Mouse (Mus musculus): ENCODE data around the gene Actr1a. TPM values are rescaled to one million over a fixed set of nuclear protein-coding genes. Genes with fewer than 3 reads are reported as not detected.
A peak's percentile ranks its signal among the peaks of the same experiment; 100 is the strongest.

The Actr1a gene
- total and polyA plus RNA-seq, 2 experiments from 2014 or later, result 295 to 321 TPM

GRCm38 (mm10) chr19:46433712-46434111 lies 38.2 kb upstream of the Actr1a start:
- no peaks in the 10 kb centered on the region for H3K27me3 ChIP-seq (ENCODE audit: insufficient read depth, low read length)
- no peak overlapping the region for H3K9ac ChIP-seq (replicated peaks; ENCODE audit: low read length)
- no peak for DNase-seq (ENCODE audit: low spot score)
- TF ChIP-seq CTCF (IDR thresholded peaks at IDR 0.05; ENCODE audit: low read depth), result no peak
- WGBS, result 51% methylated on average over 7 of the region's 7 CpGs
- no peak for ATAC-seq
- no peak overlapping the region for H3K4me2 ChIP-seq (ENCODE audit: low read depth, low read length)
- no peaks in the 10 kb centered on the region for H3K9me3 ChIP-seq (ENCODE audit: low read length)
- H3K4me1 ChIP-seq (ENCODE audit: insufficient read depth, low read length), result peaks cover 5% of the 10 kb centered on the region; the same call in 1 of the 2 replicates
- H3K36me3 ChIP-seq (ENCODE audit: insufficient read depth, low read length), result no peaks in the 10 kb centered on the region
- no peak overlapping the region for H3K4me3 ChIP-seq (ENCODE audit: low read length)
- H3K27ac ChIP-seq, result peak overlapping the region; percentile 66

DNA sequence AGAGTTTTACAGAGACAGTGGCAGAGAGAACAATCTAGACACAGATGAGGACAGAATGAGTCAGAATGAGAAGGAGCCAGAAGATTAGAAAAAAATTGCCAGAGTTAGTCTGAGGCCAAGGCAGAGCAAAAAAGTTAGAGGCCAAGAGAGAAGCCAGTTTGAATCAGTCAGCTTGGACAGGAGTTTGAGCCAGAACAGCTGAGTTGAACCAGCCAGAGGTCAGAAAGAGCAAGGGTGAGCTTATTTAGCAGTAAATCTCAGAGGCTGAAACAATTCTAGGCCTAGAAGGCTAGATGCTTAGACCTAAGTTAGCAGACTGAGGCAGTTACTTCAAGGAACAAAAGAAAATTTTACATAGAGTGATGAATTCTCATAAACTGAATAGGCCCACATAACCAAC lies 33.7 kb upstream of the Actr1a start:
- DNase-seq (ENCODE audit: low spot score), result no peak
- H3K4me3 ChIP-seq (ENCODE audit: low read length), result no peak overlapping the region
- no peak for ATAC-seq
- no peak overlapping the region for H3K27ac ChIP-seq
- no peak for TF ChIP-seq CTCF (IDR thresholded peaks at IDR 0.05; ENCODE audit: low read depth)
- no peaks in the 10 kb centered on the region for H3K36me3 ChIP-seq (ENCODE audit: insufficient read depth, low read length)
- no peaks in the 10 kb centered on the region for H3K27me3 ChIP-seq (ENCODE audit: insufficient read depth, low read length)
- no peaks in the 10 kb centered on the region; the same call in 1 of the 2 replicates for H3K4me1 ChIP-seq (ENCODE audit: insufficient read depth, low read length)
- H3K9me3 ChIP-seq (ENCODE audit: low read length), result no peaks in the 10 kb centered on the region
- no peak overlapping the region for H3K9ac ChIP-seq (replicated peaks; ENCODE audit: low read length)
- H3K4me2 ChIP-seq (ENCODE audit: low read depth, low read length), result no peak overlapping the region

DNA sequence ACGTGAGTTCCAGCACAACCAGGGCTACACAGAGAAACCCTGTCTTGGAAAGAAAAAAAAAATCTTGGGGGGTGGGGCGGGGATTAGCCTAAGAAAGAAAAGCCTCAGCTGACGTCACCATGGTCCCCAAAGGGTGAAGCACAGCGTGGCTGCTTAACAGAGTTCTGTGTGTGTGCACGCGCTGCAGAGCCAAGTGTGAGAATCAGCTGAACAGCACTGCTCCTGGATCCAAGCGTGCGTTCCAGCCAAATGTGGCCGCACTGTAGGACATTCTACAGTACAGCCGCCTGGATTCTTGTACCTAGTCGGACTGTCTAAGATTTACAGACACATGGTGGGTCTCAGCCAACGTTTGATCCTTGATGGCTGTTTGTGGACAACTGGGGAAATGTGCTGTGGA lies 30.9 kb upstream of the Actr1a start:
- no peak overlapping the region for H3K4me2 ChIP-seq (ENCODE audit: low read depth, low read length)
- WGBS, result 46% methylated on average over 12 of the region's 12 CpGs
- DNase-seq (ENCODE audit: low spot score) (peak; percentile 43), ATAC-seq (no peak)
- no peaks in the 10 kb centered on the region for H3K27me3 ChIP-seq (ENCODE audit: insufficient read depth, low read length)
- no peaks in the 10 kb centered on the region for H3K36me3 ChIP-seq (ENCODE audit: insufficient read depth, low read length)
- no peak overlapping the region for H3K4me3 ChIP-seq (ENCODE audit: low read length)
- H3K9ac ChIP-seq (replicated peaks; ENCODE audit: low read length), result no peak overlapping the region
- peak overlapping the region; percentile 32 for H3K27ac ChIP-seq
- peaks cover 6% of the 10 kb centered on the region for H3K4me1 ChIP-seq (ENCODE audit: insufficient read depth, low read length)
- no peaks in the 10 kb centered on the region for H3K9me3 ChIP-seq (ENCODE audit: low read length)
- no peak for TF ChIP-seq CTCF (IDR thresholded peaks at IDR 0.05; ENCODE audit: low read depth)

- DNase-seq (ENCODE audit: low spot score), result no peak
- H3K27me3 ChIP-seq (ENCODE audit: insufficient read depth, low read length), result no peaks in the 10 kb centered on the region
- H3K36me3 ChIP-seq (ENCODE audit: insufficient read depth, low read length), result no peaks in the 10 kb centered on the region
- no peak overlapping the region for H3K4me2 ChIP-seq (ENCODE audit: low read depth, low read length)
- no peaks in the 10 kb centered on the region for H3K9me3 ChIP-seq (ENCODE audit: low read length)
- 82% methylated on average over 8 of the region's 8 CpGs for whole genome bisulfite sequencing
- H3K27ac ChIP-seq, result no peak overlapping the region
- peaks cover 12% of the 10 kb centered on the region for H3K4me1 ChIP-seq (ENCODE audit: insufficient read depth, low read length)
- no peak for TF ChIP-seq CTCF (IDR thresholded peaks at IDR 0.05; ENCODE audit: low read depth)
- no peak overlapping the region for H3K9ac ChIP-seq (replicated peaks; ENCODE audit: low read length)
- ATAC-seq, result no peak
- no peak overlapping the region for H3K4me3 ChIP-seq (ENCODE audit: low read length)
Observed at GRCm38 (mm10) chr19:46425266-46425665, 29.7 kb upstream of the Actr1a start.

GRCm38 (mm10) chr19:46422384-46423338 lies 27.1 kb upstream of the Actr1a start:
- ATAC-seq, result peak; percentile 94

DNA sequence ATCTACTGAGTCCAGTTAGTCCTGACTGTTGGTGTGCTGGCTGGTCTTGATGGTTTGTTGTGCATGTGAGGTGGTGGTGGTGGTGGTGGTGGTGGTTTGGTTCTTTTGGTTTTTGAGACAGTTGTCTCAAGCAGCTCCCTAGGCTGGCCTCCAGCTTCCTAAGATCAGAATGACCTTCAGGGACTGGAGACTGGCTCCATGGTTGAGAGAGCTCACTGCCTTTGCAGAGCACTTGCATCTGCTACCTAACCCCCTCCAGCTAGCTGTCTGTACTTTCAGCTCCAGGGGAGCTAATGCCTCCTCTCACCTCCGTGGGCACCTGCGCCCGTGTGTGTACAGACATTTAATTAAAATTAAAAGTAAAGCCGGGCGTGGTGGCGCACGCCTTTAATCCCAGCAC lies 24.9 kb upstream of the Actr1a start:
- peak overlapping the region; percentile 32; the same call in 1 of the 2 replicates for H3K27ac ChIP-seq
- H3K4me3 ChIP-seq (ENCODE audit: low read length), result no peak overlapping the region
- no peaks in the 10 kb centered on the region for H3K27me3 ChIP-seq (ENCODE audit: insufficient read depth, low read length)
- H3K9ac ChIP-seq (replicated peaks; ENCODE audit: low read length), result no peak overlapping the region
- no peak for DNase-seq (ENCODE audit: low spot score)
- no peak overlapping the region for H3K4me2 ChIP-seq (ENCODE audit: low read depth, low read length)
- TF ChIP-seq CTCF (IDR thresholded peaks at IDR 0.05; ENCODE audit: low read depth), result no peak
- ATAC-seq, result no peak
- no peaks in the 10 kb centered on the region for H3K9me3 ChIP-seq (ENCODE audit: low read length)
- no peaks in the 10 kb centered on the region for H3K36me3 ChIP-seq (ENCODE audit: insufficient read depth, low read length)
- 89% methylated on average over 7 of the region's 7 CpGs for WGBS
- peaks cover 17% of the 10 kb centered on the region for H3K4me1 ChIP-seq (ENCODE audit: insufficient read depth, low read length)

More at GRCm38 (mm10) chr19:46422384-46423338, 27.1 kb upstream of the Actr1a start:
- WGBS, result 30% methylated on average over 11 of the region's 11 CpGs
- no peak overlapping the region for H3K4me3 ChIP-seq (ENCODE audit: low read length)
- H3K4me2 ChIP-seq (ENCODE audit: low read depth, low read length), result no peak overlapping the region
- H3K27me3 ChIP-seq (ENCODE audit: insufficient read depth, low read length), result no peaks in the 10 kb centered on the region
- no peak overlapping the region for H3K9ac ChIP-seq (replicated peaks; ENCODE audit: low read length)
- H3K27ac ChIP-seq, result peak overlapping the region; percentile 78
- peak; percentile 87 for DNase-seq (ENCODE audit: low spot score)
- no peaks in the 10 kb centered on the region for H3K36me3 ChIP-seq (ENCODE audit: insufficient read depth, low read length)
- no peaks in the 10 kb centered on the region for H3K9me3 ChIP-seq (ENCODE audit: low read length)
- TF ChIP-seq CTCF (IDR thresholded peaks at IDR 0.05; ENCODE audit: low read depth), result no peak
- H3K4me1 ChIP-seq (ENCODE audit: insufficient read depth, low read length), result peaks cover 12% of the 10 kb centered on the region

DNA sequence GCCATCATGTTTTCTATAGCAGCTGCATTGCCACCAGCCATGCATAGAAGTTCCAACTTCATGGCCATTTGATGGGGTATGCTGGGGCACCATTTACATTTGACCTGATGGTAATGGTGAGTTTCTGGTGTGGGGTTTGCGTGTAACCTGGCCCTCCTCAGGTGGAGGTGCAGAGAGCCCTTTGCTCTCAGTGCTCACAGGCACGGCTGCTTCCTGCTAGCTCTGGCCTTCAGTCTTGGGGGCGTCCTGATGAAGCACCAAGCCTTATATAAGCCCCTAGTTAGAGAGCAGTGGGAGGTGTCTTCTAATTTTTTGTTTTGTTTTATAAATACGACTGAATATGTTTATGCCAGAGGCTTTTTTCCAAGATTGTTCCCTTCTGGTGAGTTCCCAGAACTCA lies 22.5 kb upstream of the Actr1a start:
- Histone ChIP-seq H3K9ac (replicated peaks; ENCODE audit: low read length) (no peak overlapping the region), H3K4me3 (ENCODE audit: low read length) (no peak overlapping the region), H3K36me3 (ENCODE audit: insufficient read depth, low read length) (no peaks in the 10 kb centered on the region), H3K9me3 (ENCODE audit: low read length) (no peaks in the 10 kb centered on the region), H3K27ac (no peak overlapping the region), H3K4me2 (ENCODE audit: low read depth, low read length) (no peak overlapping the region), H3K27me3 (ENCODE audit: insufficient read depth, low read length) (no peaks in the 10 kb centered on the region), H3K4me1 (ENCODE audit: insufficient read depth, low read length) (peaks cover 17% of the 10 kb centered on the region)
- DNase-seq (ENCODE audit: low spot score) (no peak), ATAC-seq (no peak)
- 85% methylated on average over 4 of the region's 4 CpGs for WGBS
- no peak for TF ChIP-seq CTCF (IDR thresholded peaks at IDR 0.05; ENCODE audit: low read depth)

Measured in hindbrain, postnatal 0 days (tissue).